Mouse (Mus musculus) midbrain, embryonic 14.5 days (tissue): ENCODE measurements around the gene Piezo1. TPM values are rescaled to one million over a fixed set of nuclear protein-coding genes. Genes with fewer than 3 reads are reported as not detected.
A peak's percentile ranks its signal among the peaks of the same experiment; 100 is the strongest.

Source experiments
- ATAC-seq: fragments of 200-750 bp; cut with Nextera tagmentation; 2 replicates; pipeline ENCODE4 v1.8.0; 2017; ENCODE audit warnings: moderate number of reproducible peaks, moderate library complexity; ENCODE audit not compliant: low FRiP score, low TSS enrichment
- DNase-seq: peaks from one replicate; pipeline ENCODE4 v3.0.0-alpha.2; 2015
- H3K27ac ChIP-seq: fragments of 300-500 bp; sonication (generic); replicated peaks from 2 replicates; pipeline ENCODE4 v1.5.1; 2014; ENCODE audit warnings: mild to moderate bottlenecking, low read depth, low read length, moderate library complexity
- H3K27me3 ChIP-seq: fragments of 300-500 bp; sonication (generic); 2 replicates; pipeline ENCODE4 v1.6.1; 2014; ENCODE audit warnings: low read length, control low read depth, mixed read lengths; ENCODE audit not compliant: control insufficient read depth, insufficient read depth
- H3K36me3 ChIP-seq: fragments of 300-500 bp; sonication (generic); 2 replicates; pipeline ENCODE4 v1.6.1; 2014; ENCODE audit warnings: low read length, control low read depth; ENCODE audit not compliant: control insufficient read depth, insufficient read depth
- H3K4me1 ChIP-seq: fragments of 300-500 bp; sonication (generic); 2 replicates; pipeline ENCODE4 v1.6.1; 2014; ENCODE audit warnings: mild to moderate bottlenecking, antibody characterized with exemption, low read length, control low read depth; ENCODE audit not compliant: control insufficient read depth, insufficient read depth
- H3K4me2 ChIP-seq: fragments of 300-500 bp; sonication (generic); 2 replicates; pipeline ENCODE4 v1.6.1; 2014; ENCODE audit warnings: mild to moderate bottlenecking, low read length, moderate library complexity
- H3K4me3 ChIP-seq: fragments of 300-500 bp; sonication (generic); replicated peaks from 2 replicates; pipeline ENCODE4 v1.5.1; 2014; ENCODE audit warnings: low read depth, low read length
- H3K9ac ChIP-seq: fragments of 300-500 bp; sonication (generic); replicated peaks from 2 replicates; pipeline ENCODE4 v1.6.1; 2014; ENCODE audit warnings: mild to moderate bottlenecking, low read length, moderate library complexity
- H3K9me3 ChIP-seq: fragments of 300-500 bp; sonication (generic); 2 replicates; pipeline ENCODE4 v1.6.1; 2016; ENCODE audit warnings: low read length, control low read depth, mixed read lengths; ENCODE audit not compliant: control insufficient read depth
- WGBS: fragments of 180-500 bp; shearing (Covaris S2); extraction: QIAGEN DNeasy Blood & Tissue Kit; methylation state at CpG from one replicate; pipeline ENCODE4 v1.1.7; 2014; 5-methylcytosine and 5-hydroxymethylcytosine counted together
- polyA plus RNA-seq: library from polyadenylated mRNA; unstranded; fragments of >200 nt; fragmentation: Nextera tagmentation; extraction: Ambion mirVana; gene quantifications from 2 replicates; pipeline ENCODE4 v1.2.1, GENCODE M21; 2014

The Piezo1 gene
- polyA plus RNA-seq, 1 experiment from 2014 or later, result 4.6 TPM

- H3K9me3 ChIP-seq, result no peaks in the 10 kb centered on the region
- WGBS, result 77% methylated on average over 7 of the region's 7 CpGs
- no peaks in the 10 kb centered on the region for H3K27me3 ChIP-seq
- no peak overlapping the region for H3K4me2 ChIP-seq
- no peak overlapping the region for H3K27ac ChIP-seq
- no peak for ATAC-seq
- peaks cover 17% of the 10 kb centered on the region for H3K4me1 ChIP-seq
- H3K36me3 ChIP-seq, result no peaks in the 10 kb centered on the region
- no peak overlapping the region for H3K4me3 ChIP-seq
- H3K9ac ChIP-seq, result no peak overlapping the region
- DNase-seq, result no peak
Measured at GRCm38 (mm10) chr8:122526526-122527170, 24.5 kb downstream of the Piezo1 start.

- ATAC-seq (no peak), DNase-seq (no peak)
- peaks cover 17% of the 10 kb centered on the region for H3K4me1 ChIP-seq
- no peak overlapping the region for H3K27ac ChIP-seq
- WGBS, result 75% methylated on average over 3 of the region's 3 CpGs
- no peak overlapping the region for H3K4me3 ChIP-seq
- no peaks in the 10 kb centered on the region for H3K27me3 ChIP-seq
- H3K9me3 ChIP-seq, result no peaks in the 10 kb centered on the region
- no peak overlapping the region for H3K9ac ChIP-seq
- no peaks in the 10 kb centered on the region for H3K36me3 ChIP-seq
- H3K4me2 ChIP-seq, result no peak overlapping the region
Measured at GRCm38 (mm10) chr8:122526084-122526483, 25.0 kb downstream of the Piezo1 start.

- H3K4me1 ChIP-seq, result peaks cover 17% of the 10 kb centered on the region
- no peak overlapping the region for H3K27ac ChIP-seq
- H3K9me3 ChIP-seq, result no peaks in the 10 kb centered on the region
- WGBS, result 78% methylated on average over 6 of the region's 6 CpGs
- no peak overlapping the region for H3K9ac ChIP-seq
- H3K4me2 ChIP-seq, result no peak overlapping the region
- H3K36me3 ChIP-seq, result no peaks in the 10 kb centered on the region
- no peak overlapping the region for H3K4me3 ChIP-seq
- H3K27me3 ChIP-seq, result no peaks in the 10 kb centered on the region
- ATAC-seq (no peak), DNase-seq (no peak)
Measured at GRCm38 (mm10) chr8:122525004-122525403, 26.1 kb downstream of the Piezo1 start.

GRCm38 (mm10) chr8:122524506-122524905 lies 26.6 kb downstream of the Piezo1 start:
- Histone ChIP-seq H3K27ac (no peak overlapping the region), H3K9ac (no peak overlapping the region), H3K36me3 (no peaks in the 10 kb centered on the region), H3K4me1 (peaks cover 17% of the 10 kb centered on the region), H3K27me3 (no peaks in the 10 kb centered on the region), H3K4me3 (no peak overlapping the region), H3K9me3 (no peaks in the 10 kb centered on the region), H3K4me2 (peak overlapping the region; percentile 36; the same call in 1 of the 2 replicates)
- no peak for DNase-seq
- 81% methylated on average over 6 of the region's 6 CpGs for WGBS
- ATAC-seq, result no peak

- no peak overlapping the region for H3K9ac ChIP-seq
Measured at GRCm38 (mm10) chr8:122523652-122524360, 27.3 kb downstream of the Piezo1 start.

GRCm38 (mm10) chr8:122522796-122523651 lies 28.1 kb downstream of the Piezo1 start:
- Histone ChIP-seq H3K4me1 (peaks cover 17% of the 10 kb centered on the region), H3K36me3 (no peaks in the 10 kb centered on the region), H3K27me3 (no peaks in the 10 kb centered on the region), H3K9ac (no peak overlapping the region), H3K27ac (peak overlapping the region; percentile 67; the same call in 1 of the 2 replicates), H3K4me2 (no peak overlapping the region), H3K4me3 (no peak overlapping the region), H3K9me3 (no peaks in the 10 kb centered on the region)
- ATAC-seq (no peak), DNase-seq (peak; percentile 12)
- WGBS, result 60% methylated on average over 14 of the region's 14 CpGs

More at GRCm38 (mm10) chr8:122523652-122524360, 27.3 kb downstream of the Piezo1 start:
- DNase-seq (peak; percentile 71), ATAC-seq (no peak)
- peak overlapping the region; percentile 67 for H3K27ac ChIP-seq
- H3K36me3 ChIP-seq, result no peaks in the 10 kb centered on the region
- no peaks in the 10 kb centered on the region for H3K27me3 ChIP-seq
- no peak overlapping the region for H3K4me3 ChIP-seq
- H3K4me2 ChIP-seq, result peak overlapping the region; percentile 36
- H3K9me3 ChIP-seq, result no peaks in the 10 kb centered on the region
- 12% methylated on average over 23 of the region's 23 CpGs for WGBS
- H3K4me1 ChIP-seq, result peaks cover 17% of the 10 kb centered on the region

GRCm38 (mm10) chr8:122520611-122521010 lies 30.5 kb downstream of the Piezo1 start:
- H3K9ac ChIP-seq, result no peak overlapping the region
- ATAC-seq (no peak), DNase-seq (no peak)
- H3K9me3 ChIP-seq, result no peaks in the 10 kb centered on the region
- H3K4me3 ChIP-seq, result no peak overlapping the region
- H3K4me2 ChIP-seq, result no peak overlapping the region
- H3K27me3 ChIP-seq, result no peaks in the 10 kb centered on the region
- no peaks in the 10 kb centered on the region for H3K36me3 ChIP-seq
- 73% methylated on average over 11 of the region's 11 CpGs for WGBS
- 0 out of 2 replicates have a peak overlapping the region, but pooled peaks have one; percentile 13 for H3K27ac ChIP-seq
- peaks cover 17% of the 10 kb centered on the region for H3K4me1 ChIP-seq

GRCm38 (mm10) chr8:122517541-122518190 lies 33.5 kb downstream of the Piezo1 start:
- no peak overlapping the region for H3K9ac ChIP-seq
- WGBS, result 50% methylated on average over 6 of the region's 6 CpGs
- DNase-seq, result peak; percentile 9
- H3K4me3 ChIP-seq, result no peak overlapping the region
- peak overlapping the region; percentile 37; the same call in 1 of the 2 replicates for H3K27ac ChIP-seq
- ATAC-seq, result no peak
- no peaks in the 10 kb centered on the region for H3K9me3 ChIP-seq
- no peaks in the 10 kb centered on the region for H3K36me3 ChIP-seq
- no peaks in the 10 kb centered on the region for H3K27me3 ChIP-seq
- H3K4me2 ChIP-seq, result no peak overlapping the region
- H3K4me1 ChIP-seq, result no peaks in the 10 kb centered on the region
